Mouse (Mus musculus) c-Kit-negative CD71-positive TER-119-positive erythroid progenitor cells, embryonic 14.5 days (primary cell): ENCODE data around the gene Osbpl2.

Source experiments
- DNase-seq: peaks from one replicate; pipeline ENCODE4 v3.0.0-alpha.2; 2013; ENCODE audit warnings: low read depth, low spot score

Gene Osbpl2

DNA sequence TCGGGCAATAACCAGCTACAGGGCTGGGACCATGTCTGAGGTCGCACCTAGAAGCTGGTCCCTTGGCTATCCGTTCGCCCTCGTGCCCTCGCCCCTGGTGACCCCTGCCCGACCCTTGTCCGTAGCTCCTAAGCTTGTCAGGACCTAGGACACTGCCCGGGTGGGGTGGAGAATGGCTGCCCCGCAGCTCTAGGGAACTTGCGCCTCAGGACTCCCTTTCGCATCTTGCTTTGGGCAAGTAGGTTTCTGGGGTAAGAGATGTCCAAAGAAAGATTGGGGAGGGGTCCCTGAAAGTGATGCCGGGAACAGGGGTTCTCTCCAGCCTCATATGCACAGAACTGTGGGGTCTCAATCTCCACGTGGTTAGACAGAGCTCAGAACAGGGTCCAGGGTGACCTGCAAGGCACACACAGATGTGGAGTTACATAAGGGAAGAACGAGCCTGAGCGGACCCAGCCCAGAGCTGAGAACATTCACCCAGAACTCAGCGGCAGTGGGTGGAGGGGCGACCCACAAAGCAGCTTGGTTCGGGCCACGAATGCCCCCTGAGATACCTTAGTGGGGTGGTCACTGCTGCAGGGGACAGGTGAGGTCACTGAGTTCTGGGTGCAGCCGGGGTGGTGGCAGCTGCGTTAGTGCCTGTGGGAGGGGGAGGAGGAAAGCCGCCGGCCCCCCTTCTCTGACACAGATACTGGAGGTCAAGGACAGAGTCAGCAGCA is 14.3 kb upstream of the Osbpl2 start:
- no peak for DNase-seq

GRCm38 (mm10) chr2:180105441-180106190 is 13.5 kb upstream of the Osbpl2 start:
- no peak for DNase-seq

- DNase-seq: no peak
Observed at GRCm38 (mm10) chr2:180107081-180107480, 12.0 kb upstream of the Osbpl2 start.

- DNase-seq: no peak
Observed at GRCm38 (mm10) chr2:180108285-180108684, 10.8 kb upstream of the Osbpl2 start.

DNA sequence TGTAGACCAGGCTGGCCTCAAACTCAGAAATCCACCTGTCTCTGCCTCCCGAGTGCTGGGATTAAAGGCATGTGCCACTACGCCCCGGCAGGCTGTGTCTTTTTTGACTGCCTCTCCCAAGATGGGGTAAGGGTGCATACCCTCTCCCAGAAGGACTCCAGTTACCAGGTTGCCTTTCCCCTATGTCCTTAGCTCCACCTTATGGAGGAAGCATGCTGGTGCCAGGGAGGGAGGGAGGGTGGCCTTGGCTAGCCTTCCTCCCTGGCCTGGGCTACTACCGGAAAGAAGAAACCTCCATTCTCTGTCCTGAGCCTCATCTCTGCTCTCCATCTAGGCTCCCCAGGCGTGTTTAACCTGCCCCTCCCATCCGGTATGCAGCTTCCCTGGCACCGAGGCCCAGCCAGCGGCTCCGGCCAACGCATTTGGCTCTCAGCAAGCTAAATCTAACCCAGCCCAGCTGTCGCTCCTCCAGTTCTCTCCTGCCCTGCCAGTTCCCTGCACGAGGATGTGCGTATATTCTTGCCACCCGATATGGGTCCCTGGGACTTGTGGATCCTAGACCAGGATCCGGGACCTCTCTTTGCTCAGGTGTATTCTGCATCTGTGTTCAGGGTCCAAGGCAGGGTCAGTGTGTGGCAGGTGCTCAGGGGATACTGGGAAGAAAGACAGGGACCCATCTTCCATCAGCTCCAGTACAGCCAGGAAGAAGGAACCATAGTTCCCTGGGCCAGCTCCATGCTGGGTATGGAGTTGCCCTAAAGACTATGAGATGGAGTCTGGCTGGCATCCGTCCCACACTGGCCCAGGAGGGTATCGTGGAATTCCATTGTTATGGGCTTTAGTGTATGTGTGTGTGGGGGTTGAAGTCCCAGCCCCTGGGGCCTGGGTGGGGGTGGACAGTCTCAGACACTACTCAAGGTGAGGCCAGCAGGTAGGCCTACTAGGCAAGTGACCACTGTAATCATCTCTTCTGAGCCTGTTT is 4.9 kb upstream of the Osbpl2 start:
- no peak for DNase-seq

- DNase-seq: no peak
Observed at GRCm38 (mm10) chr2:180115279-180115678, 3.8 kb upstream of the Osbpl2 start.

GRCm38 (mm10) chr2:180116081-180116493 is 3.0 kb upstream of the Osbpl2 start:
- no peak for DNase-seq

DNA sequence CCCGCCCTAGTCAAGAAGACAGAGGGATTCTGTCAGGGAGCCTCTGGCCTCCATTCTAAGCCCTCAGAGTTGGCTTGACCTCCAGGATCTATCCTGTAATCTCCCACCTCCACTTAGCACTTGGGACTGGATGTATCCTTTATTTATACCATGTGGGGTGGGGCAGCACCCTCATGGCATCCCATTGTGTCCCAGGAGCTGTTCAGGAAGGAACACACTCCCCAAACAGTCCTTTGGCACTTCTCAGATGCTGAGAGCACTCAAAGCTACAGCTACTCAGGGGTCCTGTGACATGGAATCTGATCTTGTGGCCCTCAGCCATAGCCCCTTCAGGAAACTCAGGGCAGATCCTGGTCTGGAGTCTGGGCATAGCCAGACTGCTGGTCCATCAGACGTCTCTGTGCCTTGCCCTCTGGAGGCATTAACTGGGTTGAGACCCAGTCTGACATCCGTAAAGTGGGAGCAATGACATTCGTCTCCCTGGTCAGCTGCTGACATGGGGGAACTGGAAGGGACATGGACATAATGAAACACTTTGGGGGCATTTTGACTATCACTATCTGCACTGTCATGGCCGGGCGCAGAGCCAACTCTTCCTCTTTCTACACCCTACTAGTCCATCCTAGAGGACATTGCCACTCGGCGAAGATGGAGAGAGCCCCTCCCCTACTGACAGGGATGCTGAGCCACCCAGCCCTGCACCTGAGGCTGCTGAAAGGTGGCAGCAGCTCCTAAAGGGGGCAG is 2.2 kb upstream of the Osbpl2 start:
- no peak for DNase-seq

DNA sequence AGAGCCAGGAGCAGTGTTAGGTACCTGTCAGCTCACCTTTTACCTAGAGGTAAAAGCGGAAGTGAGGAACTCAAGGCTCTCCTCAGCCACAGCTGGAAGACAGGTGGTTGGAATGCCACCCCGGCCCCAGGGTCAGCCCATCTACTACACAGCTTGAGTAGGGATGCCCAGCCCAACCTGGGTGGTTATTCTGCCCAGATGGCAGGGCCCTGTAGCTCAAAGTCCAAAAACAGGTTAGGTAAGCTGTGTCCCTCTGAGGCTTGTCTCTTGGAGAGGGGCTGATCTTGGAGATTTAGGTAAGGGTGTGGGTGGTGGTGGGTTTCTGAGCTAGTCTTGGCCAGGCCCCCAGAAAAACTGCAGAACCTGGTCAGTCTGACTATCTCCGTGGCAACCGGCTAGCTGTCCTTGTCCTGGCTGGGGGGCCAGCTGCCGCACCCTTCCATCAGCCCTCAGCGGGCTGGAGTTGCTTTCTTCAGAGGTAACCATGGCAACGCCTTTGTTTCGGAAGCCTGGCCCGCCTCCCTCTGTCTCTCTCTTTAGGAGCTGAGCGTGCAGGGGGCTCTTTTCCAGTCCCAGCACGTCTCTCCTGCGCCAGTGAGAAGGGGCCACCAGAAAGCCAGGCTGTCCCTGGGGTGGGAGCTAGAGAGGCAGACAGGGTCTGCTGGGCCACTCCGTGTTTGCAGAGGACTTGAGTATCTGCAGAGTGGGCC is 1.5 kb upstream of the Osbpl2 start:
- DNase-seq: no peak

DNA sequence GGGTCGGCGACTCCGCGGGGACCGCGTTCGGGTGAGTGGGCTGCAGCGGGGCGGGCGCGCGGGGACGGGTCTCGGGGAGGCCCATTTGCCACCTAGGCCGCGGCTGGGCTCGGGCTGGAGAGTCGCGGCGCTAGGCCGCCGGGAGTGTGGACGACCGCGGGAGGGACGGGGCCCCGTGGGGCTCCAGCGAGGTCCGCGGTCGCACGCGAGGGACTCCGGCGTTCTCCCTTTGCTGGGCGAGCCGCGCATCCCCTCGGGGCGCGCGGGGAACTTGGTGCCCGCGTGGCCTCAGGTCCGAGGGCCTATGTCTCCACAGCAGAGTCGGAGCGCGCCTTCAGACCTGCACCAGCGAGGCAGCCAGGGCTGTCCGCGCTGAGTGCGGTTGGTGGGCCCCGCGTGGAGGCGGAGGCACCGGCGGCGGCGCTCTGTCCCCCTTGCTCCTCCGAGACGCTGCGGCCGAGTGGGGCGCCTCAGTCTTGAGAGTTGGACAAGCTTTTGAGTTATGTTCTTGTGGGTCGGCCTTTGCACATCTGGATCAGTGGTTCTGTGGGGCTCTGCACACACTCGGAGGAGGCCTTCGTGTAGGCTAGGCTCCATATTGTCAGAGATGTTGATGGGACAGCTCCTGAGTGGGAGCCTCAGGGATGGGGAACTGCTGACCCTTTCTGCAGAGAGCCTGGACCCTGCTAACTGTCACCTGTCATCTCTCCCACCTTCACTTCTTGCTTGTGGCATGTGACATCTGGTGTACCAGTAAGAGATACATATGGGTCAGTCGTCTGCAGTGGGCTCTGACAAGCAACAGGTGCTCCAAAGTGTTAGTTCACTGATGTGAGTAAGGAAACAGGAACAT is 559 bp downstream of the Osbpl2 start:
- peak; percentile 20 for DNase-seq

DNA sequence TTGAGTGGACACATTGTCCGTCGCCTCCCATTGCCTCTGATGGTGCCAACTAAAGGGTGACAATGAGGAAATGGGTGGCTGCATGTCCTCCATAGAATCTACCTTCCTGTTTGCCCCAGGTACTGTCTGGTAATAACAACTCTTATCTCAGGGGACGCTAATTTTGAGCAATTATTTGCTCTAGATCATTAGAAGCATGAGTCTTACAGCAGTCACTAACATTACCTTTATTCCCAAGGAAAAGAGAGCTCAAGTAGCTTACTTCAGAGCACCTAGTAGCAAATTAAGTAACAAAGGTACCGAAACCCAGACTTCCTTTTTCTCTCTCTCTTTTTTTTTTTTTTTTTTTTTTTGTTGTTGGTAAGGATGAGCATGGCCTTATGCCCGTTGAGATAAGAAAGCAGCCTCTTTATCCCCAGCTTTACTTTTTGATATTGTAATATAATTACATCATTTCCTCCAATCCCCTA is 1.2 kb downstream of the Osbpl2 start:
- DNase-seq: no peak

- DNase-seq: no peak
Observed at GRCm38 (mm10) chr2:180124192-180124591, 5.1 kb downstream of the Osbpl2 start.

- DNase-seq: no peak
Observed at GRCm38 (mm10) chr2:180126195-180126594, 7.1 kb downstream of the Osbpl2 start.

- no peak for DNase-seq
Observed at GRCm38 (mm10) chr2:180127675-180128074, 8.6 kb downstream of the Osbpl2 start.

- no peak for DNase-seq
Observed at GRCm38 (mm10) chr2:180133231-180133630, 14.1 kb downstream of the Osbpl2 start.

DNA sequence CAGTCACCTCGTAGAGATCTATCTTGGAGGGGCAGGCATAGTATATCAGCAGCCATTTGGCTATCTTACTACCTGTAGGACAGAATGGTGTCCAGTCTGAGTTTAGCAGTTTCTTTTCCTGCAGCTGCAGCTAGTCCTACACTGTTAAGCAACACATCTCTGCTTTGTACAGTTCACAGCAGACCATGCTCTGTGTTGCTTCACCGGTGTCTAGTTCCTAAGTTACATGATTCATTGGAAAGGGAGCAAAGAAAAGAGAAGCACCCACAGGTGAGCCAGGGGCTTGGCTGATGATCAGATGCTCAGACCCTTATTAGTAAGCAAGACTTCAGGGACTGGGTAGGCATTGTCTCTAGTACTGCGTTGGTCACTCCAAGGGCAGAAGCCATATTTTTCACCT is 14.8 kb downstream of the Osbpl2 start:
- no peak for DNase-seq

- no peak for DNase-seq
Observed at GRCm38 (mm10) chr2:180135414-180135813, 16.3 kb downstream of the Osbpl2 start.

DNA sequence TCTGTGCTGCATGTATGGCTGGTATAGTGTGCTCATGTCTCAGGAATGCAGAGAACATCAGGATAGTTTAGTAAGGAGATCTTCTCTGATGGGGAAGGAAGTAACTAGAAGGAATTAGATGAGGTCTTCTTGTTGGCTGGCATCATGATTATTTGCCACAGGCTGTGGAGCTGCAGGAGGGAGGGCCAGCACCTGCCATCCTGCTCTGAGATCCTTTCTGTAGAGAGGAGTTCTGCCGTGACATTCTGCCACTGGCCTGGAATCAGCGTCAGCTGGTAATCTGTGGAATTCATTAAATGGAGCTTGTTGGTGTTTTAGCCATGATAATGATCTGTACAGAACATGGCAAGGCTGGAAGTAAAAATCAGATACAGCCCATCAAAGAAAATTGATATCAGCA is 27.0 kb downstream of the Osbpl2 start:
- no peak for DNase-seq

- DNase-seq: no peak
Observed at GRCm38 (mm10) chr2:180147379-180147778, 28.3 kb downstream of the Osbpl2 start.

DNA sequence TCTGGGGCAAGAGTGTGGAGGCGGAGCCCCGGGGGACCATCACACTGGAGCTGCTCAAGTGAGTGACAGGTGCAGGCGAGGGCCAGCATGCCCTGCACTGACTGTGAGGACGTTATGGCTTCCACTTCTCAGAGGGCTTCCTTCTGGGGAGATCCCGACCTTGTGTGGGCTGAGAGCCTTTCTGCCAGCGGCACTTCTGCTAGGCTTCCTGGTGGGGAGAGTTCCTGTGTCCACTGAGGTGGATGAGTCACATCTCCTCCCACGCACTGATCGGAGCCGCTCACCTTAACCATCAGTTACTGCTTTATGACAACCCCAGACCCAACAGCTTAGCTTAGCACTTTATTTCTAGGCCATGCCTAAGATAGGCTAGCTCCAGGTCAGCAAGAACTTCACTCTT is 29.4 kb downstream of the Osbpl2 start:
- DNase-seq: no peak
